Mouse (Mus musculus): ENCODE results near the gene Hp1bp3.

GRCm38 (mm10) chr4:138215671-138216199 is 361 bp upstream of the Hp1bp3 start:
- TF ChIP-seq EP300 (IDR thresholded peaks at IDR 0.05; ENCODE audit: low read length) (no peak), MAFK (IDR thresholded peaks at IDR 0.05; ENCODE audit: insufficient replicate concordance, low read length) (no peak), POLR2A (IDR thresholded peaks at IDR 0.05; ENCODE audit: low read depth, low read length) (no peak), POLR2AphosphoS2 (IDR thresholded peaks at IDR 0.05; ENCODE audit: low read depth, low read length) (no peak)
